Mouse (Mus musculus) forebrain, postnatal 0 days (tissue): ENCODE measurements at regions not wholly inside any gene's neighbourhood (a gene's known extent, or its start where the extent isn't known, plus 50 kb on each side); places are given as distances from the start of the nearest gene placed in this dataset.
A peak's percentile ranks its signal among the peaks of the same experiment; 100 is the strongest.

Experiments used
- ATAC-seq: fragments of 200-750 bp; cut with Nextera tagmentation; 2 replicates; pipeline ENCODE4 v1.8.0; 2017; ENCODE audit warnings: mild to moderate bottlenecking, moderate library complexity
- DNase-seq: peaks from one replicate; pipeline ENCODE4 v3.0.0-alpha.2; 2015
- H3K27ac ChIP-seq: fragments of 300-500 bp; sonication (generic); 2 replicates; pipeline ENCODE4 v1.5.1; 2014; ENCODE audit warnings: low read depth, mild to moderate bottlenecking, antibody characterized with exemption, low read length, moderate library complexity, mixed read lengths
- H3K27me3 ChIP-seq: fragments of 300-500 bp; sonication (generic); 2 replicates; pipeline ENCODE4 v1.6.1; 2014; ENCODE audit warnings: mild to moderate bottlenecking, low read length, mixed read lengths; ENCODE audit not compliant: insufficient read depth
- H3K36me3 ChIP-seq: fragments of 300-500 bp; sonication (generic); 2 replicates; pipeline ENCODE4 v1.6.1; 2014; ENCODE audit warnings: mild to moderate bottlenecking, moderate library complexity; ENCODE audit not compliant: insufficient read depth
- H3K4me1 ChIP-seq: fragments of 300-500 bp; sonication (generic); 2 replicates; pipeline ENCODE4 v1.6.1; 2014; ENCODE audit warnings: antibody characterized with exemption; ENCODE audit not compliant: insufficient read depth
- H3K4me2 ChIP-seq: fragments of 300-500 bp; sonication (generic); 2 replicates; pipeline ENCODE4 v1.6.1; 2014; ENCODE audit warnings: low read depth, mild to moderate bottlenecking, moderate library complexity
- H3K4me3 ChIP-seq: fragments of 300-500 bp; sonication (generic); 2 replicates; pipeline ENCODE4 v1.5.1; 2014; ENCODE audit warnings: low read depth, low read length, mixed read lengths
- H3K9ac ChIP-seq: fragments of 300-500 bp; sonication (generic); 2 replicates; pipeline ENCODE4 v1.6.1; 2014; ENCODE audit warnings: mild to moderate bottlenecking
- H3K9me3 ChIP-seq: fragments of 300-500 bp; sonication (generic); 2 replicates; pipeline ENCODE4 v1.6.1; 2016; ENCODE audit warnings: low read length
- CTCF ChIP-seq: sonication (generic); IDR thresholded peaks from 2 replicates; pipeline ENCODE4 v1.5.1; 2016; ENCODE audit warnings: antibody characterized with exemption, control low read depth, low read depth
- WGBS: fragments of 180-500 bp; shearing (Covaris S2); extraction: QIAGEN DNeasy Blood & Tissue Kit; methylation state at CpG from one replicate; pipeline ENCODE4 v1.1.7; 2014; 5-methylcytosine and 5-hydroxymethylcytosine counted together

- Histone ChIP-seq H3K9ac (no peak overlapping the region), H3K27me3 (no peaks in the 10 kb centered on the region), H3K4me1 (no peaks in the 10 kb centered on the region), H3K4me2 (no peak overlapping the region), H3K27ac (no peak overlapping the region), H3K36me3 (no peaks in the 10 kb centered on the region), H3K9me3 (no peaks in the 10 kb centered on the region), H3K4me3 (no peak overlapping the region)
- 62% methylated on average over 11 of the region's 11 CpGs for WGBS
- TF ChIP-seq CTCF = no peak
- DNase-seq = peak; percentile 46
- ATAC-seq = peak; percentile 46
Measured at GRCm38 (mm10) chr3:41181438-41181837, 98.6 kb upstream of the Pgrmc2 start.

- no peak for TF ChIP-seq CTCF
- 76% methylated on average over 7 of the region's 7 CpGs for WGBS
Measured at GRCm38 (mm10) chr3:41180911-41181310, 98.1 kb upstream of the Pgrmc2 start.

DNA sequence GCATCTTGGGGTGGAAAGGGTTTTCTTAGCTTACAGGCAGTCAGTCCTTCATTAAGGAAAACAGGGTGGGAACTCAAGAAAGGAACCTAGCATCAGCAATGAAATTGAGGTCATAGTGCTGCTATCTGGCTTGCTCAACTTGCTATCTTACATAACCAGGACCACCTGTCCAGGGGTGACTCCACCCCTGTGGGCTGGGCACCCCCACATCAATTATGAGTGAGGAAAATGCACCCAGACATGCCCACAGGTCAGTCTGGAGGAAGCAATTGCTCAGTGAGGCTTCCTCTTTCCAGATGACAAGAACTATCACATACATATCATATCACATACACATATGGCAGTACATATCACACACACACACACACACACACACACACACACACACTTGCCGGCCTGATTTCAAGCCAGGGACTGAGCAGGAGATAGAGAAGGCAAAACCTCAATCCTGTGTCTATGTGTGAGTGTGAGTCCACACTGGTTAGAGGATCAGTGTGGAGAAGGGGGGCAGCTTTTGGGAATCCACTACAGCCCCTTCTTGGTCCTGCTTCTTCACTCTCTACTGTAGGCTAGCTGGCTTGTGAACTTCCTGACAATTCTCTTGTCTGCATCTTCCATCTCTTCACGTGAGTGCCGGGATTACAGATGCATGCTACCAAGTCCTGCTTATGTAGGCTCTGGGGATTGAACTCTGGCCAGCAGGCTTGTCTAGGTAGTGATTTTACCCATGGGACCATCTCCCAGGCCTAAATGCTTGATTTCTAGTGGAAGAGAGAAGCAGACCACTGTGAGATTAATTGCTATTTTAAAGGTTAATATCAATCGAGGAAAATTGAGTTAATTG, 96.4 kb upstream of the Pgrmc2 start:
- H3K4me1 ChIP-seq = no peaks in the 10 kb centered on the region
- ATAC-seq (no peak), DNase-seq (no peak)
- no peaks in the 10 kb centered on the region for H3K36me3 ChIP-seq
- H3K27ac ChIP-seq = no peak overlapping the region
- no peaks in the 10 kb centered on the region for H3K9me3 ChIP-seq
- TF ChIP-seq CTCF = no peak
- no peak overlapping the region for H3K9ac ChIP-seq
- H3K4me2 ChIP-seq = no peak overlapping the region
- H3K27me3 ChIP-seq = no peaks in the 10 kb centered on the region
- WGBS = 73% methylated on average over 4 of the region's 4 CpGs
- H3K4me3 ChIP-seq = no peak overlapping the region

More at GRCm38 (mm10) chr3:41180911-41181310, 98.1 kb upstream of the Pgrmc2 start:
- Histone ChIP-seq H3K27ac (no peak overlapping the region), H3K36me3 (no peaks in the 10 kb centered on the region), H3K9me3 (no peaks in the 10 kb centered on the region), H3K4me2 (no peak overlapping the region), H3K4me1 (no peaks in the 10 kb centered on the region), H3K27me3 (no peaks in the 10 kb centered on the region), H3K4me3 (no peak overlapping the region), H3K9ac (no peak overlapping the region)
- no peak; the same call in none of the 2 replicates for ATAC-seq
- no peak for DNase-seq

- H3K27ac ChIP-seq = no peak overlapping the region
- no peak for ATAC-seq
- H3K36me3 ChIP-seq = no peaks in the 10 kb centered on the region
- no peaks in the 10 kb centered on the region for H3K9me3 ChIP-seq
- TF ChIP-seq CTCF = no peak
- no peak overlapping the region for H3K9ac ChIP-seq
- H3K4me1 ChIP-seq = no peaks in the 10 kb centered on the region
- no peaks in the 10 kb centered on the region for H3K27me3 ChIP-seq
- no peak overlapping the region for H3K4me3 ChIP-seq
- DNase-seq = no peak
- no peak overlapping the region for H3K4me2 ChIP-seq
Measured at GRCm38 (mm10) chr3:41177124-41177523, 94.3 kb upstream of the Pgrmc2 start.

- Histone ChIP-seq H3K27ac (no peak overlapping the region), H3K36me3 (no peaks in the 10 kb centered on the region), H3K27me3 (no peaks in the 10 kb centered on the region), H3K4me1 (no peaks in the 10 kb centered on the region), H3K9ac (no peak overlapping the region), H3K9me3 (no peaks in the 10 kb centered on the region), H3K4me3 (no peak overlapping the region), H3K4me2 (no peak overlapping the region)
- ATAC-seq = no peak
- 92% methylated on average over 3 of the region's 3 CpGs for WGBS
- no peak for TF ChIP-seq CTCF
- no peak for DNase-seq
Measured at GRCm38 (mm10) chr3:41175356-41175755, 92.5 kb upstream of the Pgrmc2 start.

DNA sequence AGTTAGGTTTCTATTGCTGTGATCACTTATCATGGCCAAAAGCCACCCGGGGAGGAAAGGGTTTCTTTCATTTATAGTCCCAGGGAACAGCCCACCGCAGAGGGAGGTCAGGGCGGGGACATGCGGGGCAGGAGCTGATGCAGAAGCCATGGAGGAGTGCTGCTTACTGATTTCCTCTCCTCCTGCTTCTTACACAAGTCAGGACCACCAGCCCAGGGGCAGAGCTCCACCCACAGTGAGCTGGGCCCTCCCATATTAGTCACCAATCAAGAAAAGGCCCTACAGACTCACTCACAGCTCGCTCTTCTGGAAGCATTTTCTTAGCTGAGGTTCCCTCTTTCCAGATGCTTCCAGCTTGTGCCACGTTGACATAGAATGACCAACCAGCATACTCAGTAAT, 90.7 kb upstream of the Pgrmc2 start:
- ATAC-seq (no peak), DNase-seq (no peak)
- TF ChIP-seq CTCF = no peak
- Histone ChIP-seq H3K27ac (no peak overlapping the region), H3K4me1 (no peaks in the 10 kb centered on the region), H3K4me2 (no peak overlapping the region), H3K9me3 (no peaks in the 10 kb centered on the region), H3K36me3 (no peaks in the 10 kb centered on the region), H3K9ac (no peak overlapping the region), H3K27me3 (no peaks in the 10 kb centered on the region), H3K4me3 (no peak overlapping the region)
- WGBS = 68% methylated on average over 6 of the region's 6 CpGs

- Histone ChIP-seq H3K4me1 (no peaks in the 10 kb centered on the region), H3K4me2 (no peak overlapping the region), H3K27ac (no peak overlapping the region), H3K36me3 (no peaks in the 10 kb centered on the region), H3K4me3 (no peak overlapping the region), H3K9me3 (no peaks in the 10 kb centered on the region), H3K9ac (no peak overlapping the region), H3K27me3 (no peaks in the 10 kb centered on the region)
- no peak for DNase-seq
- 63% methylated on average over 11 of the region's 11 CpGs for WGBS
- no peak for TF ChIP-seq CTCF
- ATAC-seq = no peak
Measured at GRCm38 (mm10) chr3:41172306-41173215, 89.7 kb upstream of the Pgrmc2 start.
